Mouse (Mus musculus) midbrain, embryonic 13.5 days (tissue): Measurements from ENCODE around the gene Ttc38. TPM values are rescaled to one million over a fixed set of nuclear protein-coding genes. Genes with fewer than 3 reads are reported as not detected.

Source experiments
- ATAC-seq: fragments of 200-750 bp; cut with Nextera tagmentation; 2 replicates; pipeline ENCODE4 v1.8.0; 2017; ENCODE audit warnings: mild to moderate bottlenecking, moderate TSS enrichment, moderate library complexity
- H3K27ac ChIP-seq: fragments of 300-500 bp; sonication (generic); 2 replicates; pipeline ENCODE4 v1.5.1; 2015; ENCODE audit warnings: inconsistent platforms, mild to moderate bottlenecking, moderate library complexity
- H3K27me3 ChIP-seq: fragments of 300-500 bp; sonication (generic); 2 replicates; pipeline ENCODE4 v1.6.1; 2015; ENCODE audit warnings: mild to moderate bottlenecking, inconsistent platforms
- H3K36me3 ChIP-seq: fragments of 300-500 bp; sonication (generic); 2 replicates; pipeline ENCODE4 v1.6.1; 2015; ENCODE audit warnings: mild to moderate bottlenecking, inconsistent platforms
- H3K4me1 ChIP-seq: fragments of 300-500 bp; sonication (generic); replicated peaks from 2 replicates; pipeline ENCODE4 v1.6.1; 2015; ENCODE audit warnings: inconsistent platforms
- H3K4me2 ChIP-seq: fragments of 300-500 bp; sonication (generic); replicated peaks from 2 replicates; pipeline ENCODE4 v1.6.1; 2015; ENCODE audit warnings: moderate library complexity, mild to moderate bottlenecking, inconsistent platforms
- H3K4me3 ChIP-seq: fragments of 300-500 bp; sonication (generic); replicated peaks from 2 replicates; pipeline ENCODE4 v1.5.1; 2015; ENCODE audit warnings: mild to moderate bottlenecking, inconsistent platforms
- H3K9ac ChIP-seq: fragments of 300-500 bp; sonication (generic); replicated peaks from 2 replicates; pipeline ENCODE4 v1.6.1; 2015; ENCODE audit warnings: mild to moderate bottlenecking, inconsistent platforms
- H3K9me3 ChIP-seq: fragments of 300-500 bp; sonication (generic); 2 replicates; pipeline ENCODE4 v1.6.1; 2016; ENCODE audit warnings: mild to moderate bottlenecking, inconsistent platforms
- WGBS: fragments of 180-500 bp; shearing (Covaris S2); methylation state at CpG from one replicate; pipeline ENCODE4 v1.1.7; 2015; 5-methylcytosine and 5-hydroxymethylcytosine counted together
- polyA plus RNA-seq: library from polyadenylated mRNA; unstranded; fragments of >200 nt; fragmentation: Nextera tagmentation; extraction: Ambion mirVana; gene quantifications from 2 replicates; pipeline ENCODE4 v1.2.1, GENCODE M21; 2015

Gene Ttc38
- polyA plus RNA-seq, 1 experiment from 2014 or later = 4.8 TPM

DNA sequence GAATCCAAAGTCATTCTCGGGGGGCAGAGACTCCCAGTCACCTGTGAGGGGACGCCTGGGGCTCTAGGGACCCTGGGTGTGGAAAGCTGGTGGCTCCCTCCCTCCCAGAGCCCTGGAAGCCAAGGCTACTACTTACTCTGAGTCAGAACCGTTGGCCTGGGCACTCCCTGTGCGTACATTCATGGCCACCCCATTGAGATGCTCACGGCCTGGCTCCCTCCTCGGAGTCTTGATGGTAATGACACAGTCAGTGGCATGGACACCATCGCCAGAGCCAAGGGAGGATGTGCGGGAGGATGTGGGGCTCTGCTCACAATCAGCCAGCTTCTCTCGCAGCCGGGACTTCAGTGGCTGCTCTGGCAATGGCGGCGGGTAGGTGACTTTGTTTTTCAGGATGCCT, 68.7 kb downstream of the Ttc38 start:
- 89% methylated on average over 12 of the region's 12 CpGs for WGBS
- ATAC-seq = no peak
- H3K9me3 ChIP-seq = no peaks in the 10 kb centered on the region
- H3K27ac ChIP-seq = no peak overlapping the region
- H3K4me1 ChIP-seq = no peaks in the 10 kb centered on the region
- no peak overlapping the region for H3K9ac ChIP-seq
- H3K4me3 ChIP-seq = no peak overlapping the region
- H3K36me3 ChIP-seq = peaks cover 52% of the 10 kb centered on the region
- no peak overlapping the region for H3K4me2 ChIP-seq
- H3K27me3 ChIP-seq = no peaks in the 10 kb centered on the region

- WGBS = 84% methylated on average over 10 of the region's 10 CpGs
- no peak for ATAC-seq
Measured at GRCm38 (mm10) chr15:85902505-85902904, 70.4 kb downstream of the Ttc38 start.

DNA sequence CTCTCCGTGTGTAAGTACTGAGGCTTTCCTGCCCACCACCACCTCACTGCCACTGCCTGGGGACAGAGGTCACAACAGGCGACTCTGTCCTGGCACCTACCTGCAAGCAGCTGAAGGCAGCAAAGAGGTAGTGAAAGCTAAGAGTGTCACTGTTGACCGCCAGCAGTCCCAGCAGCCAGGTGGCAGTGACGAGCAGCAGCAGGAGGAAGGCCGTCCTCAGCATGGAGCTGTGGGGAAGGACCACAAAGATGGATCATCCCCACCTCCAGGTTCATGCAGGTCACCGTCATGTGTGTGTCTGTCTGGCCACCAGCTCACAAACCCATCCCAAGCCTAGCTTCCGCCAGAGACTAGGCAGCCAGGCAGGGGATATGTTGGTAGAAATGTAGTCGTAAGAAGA, 71.7 kb downstream of the Ttc38 start:
- no peaks in the 10 kb centered on the region for H3K9me3 ChIP-seq
- WGBS = 73% methylated on average over 8 of the region's 8 CpGs
- peaks cover 24% of the 10 kb centered on the region for H3K36me3 ChIP-seq
- H3K4me2 ChIP-seq = no peak overlapping the region
- H3K27me3 ChIP-seq = no peaks in the 10 kb centered on the region
- H3K27ac ChIP-seq = no peak overlapping the region
- H3K4me1 ChIP-seq = no peaks in the 10 kb centered on the region
- ATAC-seq = no peak
- no peak overlapping the region for H3K4me3 ChIP-seq
- H3K9ac ChIP-seq = no peak overlapping the region

More at GRCm38 (mm10) chr15:85902505-85902904, 70.4 kb downstream of the Ttc38 start:
- Histone ChIP-seq H3K27me3 (no peaks in the 10 kb centered on the region), H3K9ac (no peak overlapping the region), H3K9me3 (no peaks in the 10 kb centered on the region), H3K4me1 (no peaks in the 10 kb centered on the region), H3K4me2 (no peak overlapping the region), H3K27ac (no peak overlapping the region), H3K36me3 (peaks cover 36% of the 10 kb centered on the region), H3K4me3 (no peak overlapping the region)

Other genes starting within 250 kb of the Ttc38 start
- gene Wnt7b, start 249.8 kb upstream of the Ttc38 start, polyA plus RNA-seq = 55.9 and 63.4 TPM in 2 replicates
- 0.54 and 0.96 TPM in 2 replicates for gene Ppara, start 97.3 kb upstream of the Ttc38 start, polyA plus RNA-seq
- 17.2 and 21.2 TPM in 2 replicates for gene Cdpf1, start 20.6 kb upstream of the Ttc38 start, polyA plus RNA-seq
- 0.03 TPM in 1 of 2 replicates, not detected in the other for gene Pkdrej, start 10.6 kb upstream of the Ttc38 start, polyA plus RNA-seq
- gene Gtse1, start 27.4 kb downstream of the Ttc38 start, polyA plus RNA-seq = 12.8 and 14.9 TPM in 2 replicates
- 48.8 and 53.9 TPM in 2 replicates for gene Trmu, start 47.0 kb downstream of the Ttc38 start, polyA plus RNA-seq
- 2.0 and 2.7 TPM in 2 replicates for gene Celsr1, start 201.5 kb downstream of the Ttc38 start, polyA plus RNA-seq
- gene Gramd4, start 225.4 kb downstream of the Ttc38 start, polyA plus RNA-seq = 31.3 and 34.3 TPM in 2 replicates